Mouse (Mus musculus) spleen, adult 18-20 months (tissue): Measurements from ENCODE around the gene Ttll9.

ENCODE experiments used
- DNase-seq, 2 experiments: peaks; one replicate each; pipeline ENCODE4 v3.0.0; 2022; ENCODE audit warnings: mixed read lengths in 2 of 2

Ttll9 gene

GRCm38 (mm10) chr2:153014758-153015593, 52.7 kb downstream of the Ttll9 start, which contains the start of gene Pdrg1:
Gene Pdrg1, minus strand, starts transcription at chr2:153015427.
- peak; percentile 86 to 96 for DNase-seq

GRCm38 (mm10) chr2:153015804-153016203, 53.5 kb downstream of the Ttll9 start:
- no peak for DNase-seq

- no peak for DNase-seq
Observed at GRCm38 (mm10) chr2:153016786-153017185, 54.5 kb downstream of the Ttll9 start.

- DNase-seq = no peak
Observed at GRCm38 (mm10) chr2:153019355-153019754, 57.1 kb downstream of the Ttll9 start.

DNA sequence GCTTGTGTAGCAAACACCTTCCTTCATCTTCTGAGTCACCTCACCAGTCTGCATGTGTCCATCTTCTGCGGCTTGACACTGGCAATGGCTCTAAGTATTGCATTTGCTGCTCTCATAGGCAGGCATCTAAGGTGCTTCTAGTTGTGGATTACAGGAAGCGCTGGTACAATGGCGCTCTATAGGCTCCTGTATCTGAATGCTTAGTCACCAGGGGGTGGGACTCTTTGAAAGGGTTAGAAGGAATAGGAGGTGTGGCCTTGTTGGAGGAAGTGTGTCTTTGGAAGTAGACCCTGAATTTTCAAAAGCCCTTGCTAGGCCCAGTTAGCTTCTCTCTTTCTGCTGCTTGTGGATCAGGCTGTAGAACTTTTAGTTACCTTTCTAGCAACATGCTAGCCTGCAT, 58.9 kb downstream of the Ttll9 start:
- no peak for DNase-seq

- DNase-seq = no peak
Observed at GRCm38 (mm10) chr2:153022855-153023254, 60.6 kb downstream of the Ttll9 start.

DNA sequence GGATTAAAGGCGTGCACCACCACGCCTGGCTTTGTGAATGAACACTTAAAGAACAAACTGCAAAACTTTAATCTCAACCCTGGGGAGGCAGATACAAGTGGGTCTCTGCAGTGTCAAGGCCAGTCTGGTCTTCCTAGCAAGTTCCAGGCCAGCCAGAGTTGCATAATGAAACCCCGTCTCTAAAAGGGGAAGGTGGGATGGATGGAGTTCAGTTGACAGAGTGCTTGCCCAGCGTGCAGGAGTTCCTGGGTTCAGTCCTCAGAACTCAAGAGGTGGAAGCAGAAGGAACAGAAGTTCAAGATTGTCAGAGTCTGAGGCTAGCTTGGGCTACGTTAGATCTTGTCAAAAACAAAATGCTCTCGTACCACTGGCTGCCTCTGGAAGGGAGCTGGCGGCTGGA, 63.8 kb downstream of the Ttll9 start:
- no peak for DNase-seq

DNA sequence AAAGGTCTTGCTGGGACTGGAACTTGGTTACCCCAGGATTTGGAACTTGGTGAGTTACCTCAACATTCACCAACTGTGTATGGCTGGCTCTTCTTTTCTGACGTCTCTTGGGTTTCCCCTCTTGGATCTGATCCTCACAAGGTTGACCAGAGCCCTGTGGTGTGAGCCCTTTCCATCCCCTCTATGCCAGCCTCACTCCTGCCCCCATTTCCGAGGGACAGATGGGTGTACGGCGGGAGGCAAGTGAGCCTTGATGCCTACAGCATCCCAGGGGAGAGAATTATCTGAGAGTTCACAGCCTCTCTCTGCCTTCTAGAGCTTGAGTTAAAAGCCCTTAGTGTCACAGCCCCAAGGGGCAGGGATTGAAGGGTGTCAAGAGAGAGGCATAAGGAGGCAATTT, 65.2 kb downstream of the Ttll9 start:
- DNase-seq = no peak

GRCm38 (mm10) chr2:153030422-153030821, 68.1 kb downstream of the Ttll9 start:
- DNase-seq = no peak

- DNase-seq = no peak
Observed at GRCm38 (mm10) chr2:153031126-153032082, 69.1 kb downstream of the Ttll9 start, which contains the start of gene Xkr7. Gene Xkr7, plus strand, starts transcription at chr2:153031852.

DNA sequence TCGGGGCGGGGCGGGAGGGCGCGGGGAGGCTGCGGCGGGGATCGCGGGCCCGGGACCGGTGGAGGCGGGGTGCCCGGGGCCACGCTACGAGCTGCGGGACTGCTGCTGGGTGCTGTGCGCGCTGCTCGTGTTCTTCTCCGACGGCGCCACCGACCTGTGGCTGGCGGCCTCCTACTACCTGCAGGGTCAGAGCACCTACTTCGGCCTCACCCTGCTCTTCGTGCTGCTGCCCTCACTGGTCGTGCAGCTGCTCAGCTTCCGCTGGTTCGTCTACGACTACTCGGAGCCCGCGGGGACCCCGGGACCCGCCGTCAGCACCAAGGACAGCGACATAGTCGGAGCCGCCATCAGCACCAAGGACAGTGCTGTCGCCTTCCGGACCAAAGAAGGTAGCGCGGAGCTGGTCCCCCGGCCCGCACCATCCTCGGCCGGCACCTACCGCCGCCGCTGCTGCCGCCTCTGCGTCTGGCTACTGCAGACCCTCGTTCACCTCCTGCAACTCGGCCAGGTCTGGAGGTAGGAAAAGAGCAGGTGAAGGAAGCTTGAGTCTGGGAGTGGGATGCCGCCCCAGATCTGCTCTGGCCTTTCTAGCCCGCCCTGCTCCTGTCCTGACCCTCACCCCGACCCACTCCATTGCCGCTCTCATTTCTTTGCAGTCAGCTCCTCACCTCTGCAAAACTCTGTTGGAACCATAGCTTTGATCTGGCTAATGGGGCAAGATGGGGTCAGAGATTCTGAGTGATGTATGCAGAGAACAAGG, 70.0 kb downstream of the Ttll9 start:
- DNase-seq = peak; percentile 41 to 68

- DNase-seq = no peak
Observed at GRCm38 (mm10) chr2:153032973-153033372, 70.7 kb downstream of the Ttll9 start.

- DNase-seq = no peak
Observed at GRCm38 (mm10) chr2:153033545-153034230, 71.4 kb downstream of the Ttll9 start.

DNA sequence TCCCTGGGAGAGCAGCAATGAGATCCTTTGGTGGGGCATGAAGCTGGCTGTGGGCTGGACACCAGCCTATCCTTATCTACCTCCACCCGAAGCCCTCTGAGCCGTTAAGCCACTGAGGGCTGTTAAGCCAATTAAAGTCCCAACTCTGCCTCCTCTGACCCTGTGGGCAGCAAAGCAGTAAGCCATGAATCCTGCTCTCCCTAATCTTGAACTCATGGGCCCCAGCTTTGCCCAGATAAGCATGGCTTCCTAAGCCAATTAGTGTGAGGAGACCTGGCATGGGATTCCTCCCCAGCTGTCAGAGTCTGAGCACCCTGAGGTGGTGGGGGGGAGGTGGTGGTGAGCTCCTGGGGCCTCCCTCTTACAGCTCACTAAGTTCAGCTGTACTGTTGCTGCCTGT, 74.4 kb downstream of the Ttll9 start:
- no peak for DNase-seq

DNA sequence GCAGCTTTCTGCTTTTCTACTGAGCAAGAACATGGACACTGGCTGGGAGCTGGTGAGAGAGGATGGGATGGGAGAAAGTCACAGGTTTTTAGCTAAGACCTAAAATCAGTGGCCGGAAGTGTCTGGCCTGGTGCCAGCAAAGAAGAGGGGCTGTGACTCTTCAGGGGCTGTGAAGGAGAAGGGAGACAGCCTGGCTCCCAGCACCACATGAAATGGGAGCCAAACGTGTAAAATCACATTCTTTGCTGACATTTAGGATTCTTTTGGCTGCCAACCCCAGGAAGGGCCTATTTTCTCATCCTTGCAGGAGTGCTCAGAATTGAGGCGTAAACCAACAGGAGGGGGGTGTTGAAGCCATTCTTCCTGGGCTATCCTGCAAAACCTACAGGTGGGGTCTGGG, 81.6 kb downstream of the Ttll9 start:
- DNase-seq = no peak

- DNase-seq = no peak
Observed at GRCm38 (mm10) chr2:153045884-153046299, 83.6 kb downstream of the Ttll9 start.

DNA sequence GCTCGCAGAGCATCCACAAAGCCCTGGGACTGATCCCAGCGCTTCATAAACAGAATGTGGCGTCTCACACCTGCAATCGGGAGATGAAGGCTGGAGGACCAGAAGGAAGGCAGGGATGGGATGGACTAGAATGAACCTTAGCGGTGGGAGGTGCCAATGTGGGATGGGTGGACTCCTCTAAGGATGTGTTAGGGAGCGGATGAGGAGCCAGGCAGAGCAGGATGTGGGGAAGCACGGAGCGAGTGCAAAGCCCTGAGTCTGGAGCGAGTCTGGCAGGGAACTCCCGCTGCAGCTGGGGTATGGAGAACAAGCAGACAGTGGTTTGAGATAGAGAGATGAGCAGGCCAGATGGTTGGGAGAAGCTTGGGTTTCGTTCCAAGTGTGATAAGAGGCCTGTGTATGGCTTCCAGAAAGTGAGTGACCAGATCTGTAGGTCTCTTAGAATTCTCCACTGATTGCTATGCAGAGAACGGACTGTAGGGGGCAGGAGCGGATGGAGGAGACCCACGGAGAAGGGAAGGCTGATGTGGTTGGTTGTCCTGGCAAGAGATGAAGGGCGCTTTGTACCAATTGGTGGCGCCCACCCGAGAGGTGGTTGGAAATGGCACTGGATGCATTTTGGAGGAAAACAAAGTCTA, 85.7 kb downstream of the Ttll9 start:
- peak in 1 of 2 experiments; percentile 56 for DNase-seq

DNA sequence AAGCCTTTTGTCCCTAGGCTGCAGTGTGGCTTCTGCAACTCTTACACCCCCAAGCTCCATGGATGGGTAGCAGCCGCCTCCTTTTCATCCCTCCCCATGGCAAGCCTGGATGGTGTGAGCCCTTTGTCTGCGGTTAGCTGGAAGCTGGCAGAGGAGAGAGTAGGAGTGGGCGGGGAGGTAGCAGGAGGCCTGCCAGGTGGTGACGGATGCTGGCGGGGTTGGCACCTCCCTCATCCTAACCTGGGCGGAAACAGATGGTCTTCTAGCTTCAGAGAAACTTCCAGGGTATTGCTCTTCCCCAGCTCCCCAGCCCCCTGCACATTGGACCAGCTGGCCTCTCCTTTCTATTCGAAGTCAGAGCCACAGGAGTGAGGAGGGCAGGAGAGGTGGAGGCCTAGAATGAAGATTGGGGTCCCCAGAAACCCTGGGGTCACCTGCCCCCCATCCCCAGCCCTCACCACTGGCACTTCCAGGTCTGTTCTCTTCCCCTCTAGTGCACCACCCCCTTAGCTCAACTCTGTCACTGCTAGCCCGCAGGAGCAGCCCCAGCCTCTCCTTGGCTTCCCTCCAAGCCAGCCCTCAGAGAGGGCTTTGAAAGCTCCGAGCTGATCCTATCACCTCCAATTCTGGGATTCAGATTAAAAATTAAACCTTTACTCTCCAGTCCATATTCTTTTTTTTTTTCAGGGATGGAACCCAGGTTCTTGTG, 87.2 kb downstream of the Ttll9 start:
- DNase-seq = no peak

GRCm38 (mm10) chr2:153049997-153050358, 87.7 kb downstream of the Ttll9 start:
- no peak for DNase-seq

GRCm38 (mm10) chr2:153051095-153051494, 88.8 kb downstream of the Ttll9 start:
- no peak for DNase-seq

GRCm38 (mm10) chr2:153051537-153051936, 89.3 kb downstream of the Ttll9 start:
- DNase-seq = no peak
